Mouse (Mus musculus): ENCODE measurements at regions not wholly inside any gene's neighbourhood (a gene's known extent, or its start where the extent isn't known, plus 50 kb on each side); places are given as distances from the start of the nearest gene placed in this dataset.

GRCm38 (mm10) chr12:95392821-95393220, 299.2 kb upstream of the Flrt2 start:
- Histone ChIP-seq H3K4me1 (peaks cover 7% of the 10 kb centered on the region), H3K4me2 (replicated peaks) (no peak overlapping the region), H3K36me3 (no peaks in the 10 kb centered on the region), H3K9ac (replicated peaks) (no peak overlapping the region), H3K4me3 (no peak overlapping the region), H3K27ac (replicated peaks) (peak overlapping the region; percentile 47), H3K27me3 (no peaks in the 10 kb centered on the region), H3K9me3 (no peaks in the 10 kb centered on the region)
- 38% methylated on average over 1 of the region's 1 CpGs for WGBS
- ATAC-seq (replicated peaks): peak; percentile 91

- WGBS: 66% methylated on average over 2 of the region's 2 CpGs
Observed at GRCm38 (mm10) chr12:95394991-95395530, 297.0 kb upstream of the Flrt2 start.

GRCm38 (mm10) chr12:95420861-95421260, 271.2 kb upstream of the Flrt2 start:
- WGBS: 58% methylated on average over 3 of the region's 3 CpGs

More at GRCm38 (mm10) chr12:95394991-95395530, 297.0 kb upstream of the Flrt2 start:
- H3K36me3 ChIP-seq: no peaks in the 10 kb centered on the region
- H3K9me3 ChIP-seq: no peaks in the 10 kb centered on the region
- no peak for ATAC-seq (replicated peaks)
- H3K9ac ChIP-seq (replicated peaks): no peak overlapping the region
- H3K27ac ChIP-seq (replicated peaks): no peak overlapping the region
- no peak overlapping the region for H3K4me3 ChIP-seq
- H3K4me1 ChIP-seq: peaks cover 7% of the 10 kb centered on the region
- no peak overlapping the region for H3K4me2 ChIP-seq (replicated peaks)
- H3K27me3 ChIP-seq: no peaks in the 10 kb centered on the region

GRCm38 (mm10) chr12:95424739-95425138, 267.3 kb upstream of the Flrt2 start:
- H3K4me2 ChIP-seq (replicated peaks): no peak overlapping the region
- no peak overlapping the region for H3K4me3 ChIP-seq
- H3K4me1 ChIP-seq: no peaks in the 10 kb centered on the region
- ATAC-seq (replicated peaks): no peak
- WGBS: 91% methylated on average over 2 of the region's 2 CpGs
- H3K9ac ChIP-seq (replicated peaks): no peak overlapping the region
- H3K9me3 ChIP-seq: no peaks in the 10 kb centered on the region
- no peak overlapping the region for H3K27ac ChIP-seq (replicated peaks)
- H3K36me3 ChIP-seq: no peaks in the 10 kb centered on the region
- H3K27me3 ChIP-seq: no peaks in the 10 kb centered on the region

More at GRCm38 (mm10) chr12:95420861-95421260, 271.2 kb upstream of the Flrt2 start:
- no peak overlapping the region for H3K4me2 ChIP-seq (replicated peaks)
- no peak for ATAC-seq (replicated peaks)
- no peak overlapping the region for H3K27ac ChIP-seq (replicated peaks)
- H3K4me1 ChIP-seq: no peaks in the 10 kb centered on the region
- no peaks in the 10 kb centered on the region for H3K36me3 ChIP-seq
- no peak overlapping the region for H3K4me3 ChIP-seq
- H3K9ac ChIP-seq (replicated peaks): no peak overlapping the region
- no peaks in the 10 kb centered on the region for H3K27me3 ChIP-seq
- H3K9me3 ChIP-seq: no peaks in the 10 kb centered on the region

- Histone ChIP-seq H3K27me3 (no peaks in the 10 kb centered on the region), H3K9ac (replicated peaks) (no peak overlapping the region), H3K4me1 (no peaks in the 10 kb centered on the region), H3K27ac (replicated peaks) (no peak overlapping the region), H3K36me3 (no peaks in the 10 kb centered on the region), H3K9me3 (no peaks in the 10 kb centered on the region), H3K4me2 (replicated peaks) (no peak overlapping the region), H3K4me3 (no peak overlapping the region)
- no peak for ATAC-seq (replicated peaks)
- WGBS: 57% methylated on average over 2 of the region's 2 CpGs
Observed at GRCm38 (mm10) chr12:95437226-95437625, 254.8 kb upstream of the Flrt2 start.

GRCm38 (mm10) chr12:95457480-95457879, 234.5 kb upstream of the Flrt2 start:
- H3K9ac ChIP-seq (replicated peaks): no peak overlapping the region
- H3K4me3 ChIP-seq: no peak overlapping the region
- 97% methylated on average over 4 of the region's 4 CpGs for WGBS
- H3K27ac ChIP-seq (replicated peaks): no peak overlapping the region
- H3K36me3 ChIP-seq: no peaks in the 10 kb centered on the region
- H3K4me1 ChIP-seq: no peaks in the 10 kb centered on the region
- no peaks in the 10 kb centered on the region for H3K9me3 ChIP-seq
- no peak overlapping the region for H3K4me2 ChIP-seq (replicated peaks)
- H3K27me3 ChIP-seq: no peaks in the 10 kb centered on the region
- no peak for ATAC-seq (replicated peaks)

- H3K4me2 ChIP-seq (replicated peaks): peak overlapping the region; percentile 10; the same call in 1 of the 2 replicates
- no peaks in the 10 kb centered on the region for H3K9me3 ChIP-seq
- WGBS: 17% methylated on average over 12 of the region's 12 CpGs
- H3K9ac ChIP-seq (replicated peaks): no peak overlapping the region
- H3K27ac ChIP-seq (replicated peaks): no peak overlapping the region
- H3K4me3 ChIP-seq: no peak overlapping the region
- peaks cover 11% of the 10 kb centered on the region; the same call in 1 of the 2 replicates for H3K4me1 ChIP-seq
- no peaks in the 10 kb centered on the region for H3K36me3 ChIP-seq
- peaks cover 6% of the 10 kb centered on the region; the same call in 1 of the 2 replicates for H3K27me3 ChIP-seq
- no peak for ATAC-seq (replicated peaks)
Observed at GRCm38 (mm10) chr12:95466502-95467490, 225.2 kb upstream of the Flrt2 start.

- WGBS: 73% methylated on average over 6 of the region's 6 CpGs
- Histone ChIP-seq H3K4me3 (no peak overlapping the region), H3K4me2 (replicated peaks) (no peak overlapping the region), H3K27ac (replicated peaks) (no peak overlapping the region), H3K9me3 (no peaks in the 10 kb centered on the region), H3K9ac (replicated peaks) (no peak overlapping the region), H3K27me3 (peaks cover 6% of the 10 kb centered on the region; the same call in 1 of the 2 replicates), H3K36me3 (no peaks in the 10 kb centered on the region), H3K4me1 (peaks cover 11% of the 10 kb centered on the region; the same call in 1 of the 2 replicates)
- ATAC-seq (replicated peaks): no peak
Observed at GRCm38 (mm10) chr12:95469897-95470296, 222.1 kb upstream of the Flrt2 start.

GRCm38 (mm10) chr12:95486502-95486901, 205.5 kb upstream of the Flrt2 start:
- Histone ChIP-seq H3K4me2 (replicated peaks) (no peak overlapping the region), H3K4me3 (no peak overlapping the region), H3K4me1 (no peaks in the 10 kb centered on the region), H3K9ac (replicated peaks) (no peak overlapping the region), H3K36me3 (no peaks in the 10 kb centered on the region), H3K27me3 (no peaks in the 10 kb centered on the region), H3K9me3 (no peaks in the 10 kb centered on the region), H3K27ac (replicated peaks) (no peak overlapping the region)
- ATAC-seq (replicated peaks): no peak

- Histone ChIP-seq H3K9ac (replicated peaks) (no peak overlapping the region), H3K27me3 (no peaks in the 10 kb centered on the region), H3K4me3 (no peak overlapping the region), H3K9me3 (no peaks in the 10 kb centered on the region), H3K4me2 (replicated peaks) (no peak overlapping the region), H3K27ac (replicated peaks) (no peak overlapping the region), H3K4me1 (no peaks in the 10 kb centered on the region), H3K36me3 (no peaks in the 10 kb centered on the region)
- 67% methylated on average over 3 of the region's 3 CpGs for WGBS
- no peak for ATAC-seq (replicated peaks)
Observed at GRCm38 (mm10) chr12:95488371-95488770, 203.7 kb upstream of the Flrt2 start.

- no peaks in the 10 kb centered on the region for H3K27me3 ChIP-seq
- no peaks in the 10 kb centered on the region for H3K4me1 ChIP-seq
Observed at GRCm38 (mm10) chr12:95489374-95489773, 202.7 kb upstream of the Flrt2 start.

GRCm38 (mm10) chr12:95489848-95490247, 202.2 kb upstream of the Flrt2 start:
- H3K36me3 ChIP-seq: no peaks in the 10 kb centered on the region
- no peaks in the 10 kb centered on the region for H3K9me3 ChIP-seq
- no peaks in the 10 kb centered on the region for H3K27me3 ChIP-seq
- ATAC-seq (replicated peaks): no peak
- no peak overlapping the region for H3K4me2 ChIP-seq (replicated peaks)
- H3K4me1 ChIP-seq: no peaks in the 10 kb centered on the region
- no peak overlapping the region for H3K9ac ChIP-seq (replicated peaks)
- no peak overlapping the region for H3K27ac ChIP-seq (replicated peaks)
- no peak overlapping the region for H3K4me3 ChIP-seq
- WGBS: 72% methylated on average over 2 of the region's 2 CpGs

More at GRCm38 (mm10) chr12:95489374-95489773, 202.7 kb upstream of the Flrt2 start:
- no peak for ATAC-seq (replicated peaks)
- Histone ChIP-seq H3K9ac (replicated peaks) (no peak overlapping the region), H3K9me3 (no peaks in the 10 kb centered on the region), H3K4me3 (no peak overlapping the region), H3K36me3 (no peaks in the 10 kb centered on the region), H3K27ac (replicated peaks) (no peak overlapping the region), H3K4me2 (replicated peaks) (no peak overlapping the region)
- WGBS: 96% methylated on average over 2 of the region's 2 CpGs
